Mouse (Mus musculus): ENCODE measurements at regions not wholly inside any gene's neighbourhood (a gene's known extent, or its start where the extent isn't known, plus 50 kb on each side); places are given as distances from the start of the nearest gene placed in this dataset.

GRCm38 (mm10) chr1:186568496-186568895 lies 137.3 kb downstream of the Tgfb2 start:
- TF ChIP-seq CTCF (IDR thresholded peaks at IDR 0.05; ENCODE audit: insufficient read depth, low read length), result no peak
- no peak for TF ChIP-seq POLR2A (IDR thresholded peaks at IDR 0.05; ENCODE audit: borderline replicate concordance, extremely low read depth, low read depth, low read length)

All from lung, adult 2 months (tissue).